Mouse (Mus musculus): ENCODE measurements around the gene Map7d2.
"Not testable (repeated sequence)": the region's sequence is repeated elsewhere in the genome, so short reads cannot be mapped to it uniquely, and the experiment has no call there.

The Map7d2 gene

GRCm38 (mm10) chrX:159414130-159414828, at the start of gene Map7d2:
Map7d2 (plus strand) TSS chrX:159414572.
- DNase-seq = peak; percentile 16

- DNase-seq = peak; percentile 84
Observed at GRCm38 (mm10) chrX:159371831-159372752, 42.3 kb upstream of the Map7d2 start, which contains the start of gene Eif1ax. Eif1ax (plus strand) TSS chrX:159372178.

GRCm38 (mm10) chrX:159372753-159373144, 41.6 kb upstream of the Map7d2 start:
- no peak for DNase-seq

DNA sequence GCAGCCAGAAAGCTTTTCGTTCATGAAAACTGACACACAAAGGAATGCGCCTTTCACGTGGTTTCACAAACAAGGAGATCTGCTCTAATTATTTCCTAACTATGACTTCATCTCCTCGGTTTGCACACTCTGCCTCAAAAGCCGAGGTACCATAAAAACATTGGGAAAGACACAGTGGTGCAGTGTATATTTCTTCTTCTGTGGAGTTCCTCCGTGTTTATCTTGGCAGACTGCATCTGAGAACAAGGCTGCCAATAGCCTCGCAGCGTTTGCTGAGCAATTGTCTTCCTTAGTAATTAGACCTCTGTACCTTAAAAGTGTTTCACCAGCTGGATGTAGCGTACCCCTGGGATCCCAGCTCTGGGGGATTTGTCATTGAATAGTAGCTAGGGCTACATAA, 27.3 kb upstream of the Map7d2 start:
- no peak for DNase-seq

DNA sequence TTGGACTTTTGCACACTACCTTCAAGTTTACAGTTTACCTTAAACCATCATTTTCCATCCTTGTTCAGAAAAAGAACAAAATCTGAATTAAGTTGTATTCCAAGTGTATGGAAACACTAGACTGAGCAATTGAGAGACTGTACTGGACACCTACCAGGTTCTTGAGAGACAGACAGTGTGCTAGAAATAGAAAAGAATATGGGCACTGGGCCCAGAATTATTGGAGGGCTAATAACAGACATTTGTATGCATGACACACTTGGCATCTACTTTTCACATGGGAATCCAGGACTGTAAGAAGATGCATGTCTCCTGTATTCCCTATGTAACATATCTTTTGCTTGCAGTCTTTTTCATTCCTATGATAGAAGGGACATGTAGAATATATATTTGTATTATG, 25.4 kb upstream of the Map7d2 start:
- DNase-seq = no peak

- DNase-seq = no peak
Observed at GRCm38 (mm10) chrX:159390347-159390962, 23.9 kb upstream of the Map7d2 start.

- no peak for DNase-seq
Observed at GRCm38 (mm10) chrX:159391239-159391638, 23.1 kb upstream of the Map7d2 start.

DNA sequence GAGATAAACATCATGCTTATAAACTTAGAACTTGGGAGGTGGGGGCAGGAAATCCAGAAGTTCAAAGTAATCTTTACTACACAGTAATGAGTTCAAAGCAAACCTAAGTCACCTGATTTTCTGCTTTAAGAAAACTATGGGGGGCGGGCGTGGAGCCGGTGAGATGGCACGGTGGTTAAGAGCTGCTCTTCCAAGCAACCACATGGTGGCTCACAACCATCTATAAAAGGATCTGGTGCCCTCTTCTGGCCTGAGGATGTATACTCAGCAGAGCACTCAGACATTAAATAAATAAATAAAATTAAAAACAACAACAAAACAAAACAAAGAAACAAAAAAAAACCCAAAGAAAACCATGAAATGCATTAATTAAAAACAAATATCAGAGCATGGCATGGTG, 5.1 kb upstream of the Map7d2 start:
- peak; percentile 43 for DNase-seq

GRCm38 (mm10) chrX:159414829-159415673, 679 bp downstream of the Map7d2 start:
- DNase-seq = peak; percentile 5

DNA sequence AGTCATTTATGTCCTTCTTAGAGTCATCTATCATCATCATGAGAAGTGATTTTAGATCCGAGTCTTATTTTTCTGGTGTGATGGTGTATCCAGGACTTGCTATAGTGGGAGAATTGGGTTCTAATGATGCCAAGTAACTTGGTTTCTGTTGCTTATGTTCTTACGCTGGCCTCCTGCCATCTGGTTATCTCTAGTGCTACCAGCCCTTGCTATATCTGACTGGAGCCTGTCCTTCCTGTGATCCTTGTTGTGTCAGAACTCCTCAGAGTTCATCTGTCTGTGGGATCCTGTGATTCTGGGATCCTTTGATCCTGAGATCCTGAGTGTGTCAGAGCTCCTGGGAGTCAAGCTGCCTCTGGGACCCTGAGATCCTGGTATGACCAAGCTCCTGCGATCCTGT, 16.1 kb downstream of the Map7d2 start:
- not testable (repeated sequence) for DNase-seq

- peak; percentile 64 for DNase-seq
Observed at GRCm38 (mm10) chrX:159442128-159442527, 27.8 kb downstream of the Map7d2 start.

- DNase-seq = no peak
Observed at GRCm38 (mm10) chrX:159447133-159447532, 32.8 kb downstream of the Map7d2 start.

DNA sequence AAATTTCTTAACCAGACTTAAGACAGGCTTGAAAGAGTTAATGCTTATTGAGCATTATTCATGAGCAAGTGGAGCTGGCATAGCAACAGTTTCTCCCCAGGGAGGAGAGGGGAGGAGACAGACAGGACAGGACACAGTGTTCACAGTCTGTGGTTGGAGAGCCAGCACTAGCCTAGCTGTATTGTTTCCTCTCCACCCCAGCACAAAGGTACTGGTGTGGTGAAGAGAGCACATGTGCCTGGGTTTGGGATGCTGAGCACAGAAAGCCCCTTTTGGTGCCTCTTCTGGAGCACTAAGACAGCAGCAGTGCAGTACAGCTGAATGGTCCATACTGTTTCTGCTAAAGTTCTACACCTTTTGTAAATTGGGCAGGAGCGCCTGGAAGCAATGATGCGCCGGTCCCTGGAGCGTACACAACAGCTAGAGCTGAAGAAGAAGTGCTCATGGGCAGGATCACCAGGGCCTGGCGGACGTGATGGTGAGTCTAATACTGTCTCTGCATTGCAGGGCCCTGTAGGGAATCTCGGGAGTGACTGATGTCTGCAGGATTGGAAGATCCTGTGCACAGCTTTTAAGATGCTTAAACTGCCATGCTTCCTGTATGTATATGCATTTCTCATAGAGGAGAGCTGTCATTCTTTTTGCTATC, 44.8 kb downstream of the Map7d2 start:
- DNase-seq = no peak

DNA sequence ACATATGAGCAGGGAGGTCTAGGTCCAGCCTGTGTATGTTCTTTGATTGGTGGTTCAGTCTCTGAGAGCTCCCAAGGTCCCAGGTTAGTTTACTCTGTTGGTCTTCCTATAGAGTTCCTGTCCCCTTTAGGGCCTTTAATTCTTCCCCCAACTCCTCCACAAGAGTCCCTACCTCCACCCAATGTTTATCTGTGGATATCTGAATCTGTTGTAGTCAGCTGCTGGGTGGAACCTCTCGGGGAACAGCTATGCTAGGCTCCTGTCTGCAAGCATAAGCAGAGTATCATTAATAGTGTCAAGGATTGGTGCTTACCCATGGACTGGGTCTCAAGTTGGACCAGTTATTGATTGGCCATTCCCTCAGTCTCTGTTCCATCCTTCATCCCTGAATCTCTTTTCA, 60.4 kb downstream of the Map7d2 start:
- DNase-seq = no peak

DNA sequence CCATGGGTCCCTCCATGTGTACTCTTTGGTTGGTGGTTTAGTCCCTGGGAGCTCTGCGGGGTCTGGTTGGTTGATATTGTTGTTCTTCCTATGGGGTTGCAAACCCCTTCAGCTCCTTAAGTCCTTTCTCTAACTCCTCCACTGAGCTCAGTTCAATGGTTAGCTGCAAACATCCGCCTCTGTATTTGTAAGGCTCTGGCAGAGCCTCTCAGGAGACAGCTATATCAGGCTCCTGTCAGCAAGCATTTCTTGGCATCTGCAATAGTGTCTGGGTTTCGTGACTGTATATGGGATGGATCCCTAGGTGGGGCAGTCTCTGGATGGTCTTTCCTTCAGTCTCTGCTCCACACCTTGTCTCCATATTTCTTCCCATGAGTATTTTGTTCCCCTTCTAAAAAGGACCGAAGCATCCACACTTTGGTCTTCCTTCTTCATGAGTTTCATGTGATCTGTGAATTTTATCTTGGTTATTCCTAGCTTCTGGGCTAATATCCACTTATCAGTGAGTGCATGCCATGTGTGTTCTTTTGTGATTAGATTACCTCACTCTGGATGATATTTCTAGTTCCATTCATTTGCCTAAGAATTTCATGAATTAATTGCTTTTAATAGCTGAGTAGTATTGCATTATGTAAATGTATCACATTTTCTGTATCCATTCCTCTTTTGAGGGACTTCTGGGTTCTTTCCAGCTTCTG, 64.0 kb downstream of the Map7d2 start:
- not testable (repeated sequence) for DNase-seq

DNA sequence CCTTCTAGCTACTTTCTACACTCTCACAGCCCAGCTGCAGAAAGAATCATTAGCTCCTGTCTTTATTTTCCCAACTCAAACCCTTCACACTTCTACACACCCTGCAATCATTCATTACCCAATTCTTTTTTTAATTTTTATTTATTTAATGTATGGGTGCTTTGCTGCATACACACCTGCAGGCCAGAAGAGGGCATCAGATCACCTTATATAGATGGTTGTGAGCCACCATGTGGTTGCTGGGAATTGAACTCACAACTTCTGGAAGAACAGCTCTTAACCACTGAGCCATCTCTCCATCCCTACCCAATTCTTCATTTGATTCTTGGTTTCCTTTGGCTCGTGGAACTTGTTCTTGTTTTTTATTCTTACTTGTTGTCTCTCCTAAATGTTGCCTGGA, 69.9 kb downstream of the Map7d2 start:
- DNase-seq = no peak

DNA sequence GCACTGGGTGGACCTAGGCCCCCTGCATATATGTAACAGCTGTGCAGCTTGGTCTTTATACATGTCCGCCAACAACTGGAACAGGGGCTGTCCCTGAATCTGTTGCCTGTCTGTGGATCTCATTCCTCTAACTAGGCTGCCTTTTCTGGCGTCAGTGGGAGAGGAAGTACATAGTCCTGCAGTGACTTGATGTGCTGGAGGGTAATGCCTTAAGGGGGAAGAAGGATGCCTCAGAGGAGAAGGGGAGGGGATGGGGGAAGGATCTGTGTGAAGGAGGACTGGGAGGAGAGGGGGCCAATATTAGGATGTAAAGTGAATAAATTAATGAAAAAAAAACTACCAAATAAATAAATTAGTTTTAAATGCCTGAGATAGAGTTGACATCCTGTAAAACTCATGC, 88.8 kb downstream of the Map7d2 start:
- DNase-seq = no peak

DNA sequence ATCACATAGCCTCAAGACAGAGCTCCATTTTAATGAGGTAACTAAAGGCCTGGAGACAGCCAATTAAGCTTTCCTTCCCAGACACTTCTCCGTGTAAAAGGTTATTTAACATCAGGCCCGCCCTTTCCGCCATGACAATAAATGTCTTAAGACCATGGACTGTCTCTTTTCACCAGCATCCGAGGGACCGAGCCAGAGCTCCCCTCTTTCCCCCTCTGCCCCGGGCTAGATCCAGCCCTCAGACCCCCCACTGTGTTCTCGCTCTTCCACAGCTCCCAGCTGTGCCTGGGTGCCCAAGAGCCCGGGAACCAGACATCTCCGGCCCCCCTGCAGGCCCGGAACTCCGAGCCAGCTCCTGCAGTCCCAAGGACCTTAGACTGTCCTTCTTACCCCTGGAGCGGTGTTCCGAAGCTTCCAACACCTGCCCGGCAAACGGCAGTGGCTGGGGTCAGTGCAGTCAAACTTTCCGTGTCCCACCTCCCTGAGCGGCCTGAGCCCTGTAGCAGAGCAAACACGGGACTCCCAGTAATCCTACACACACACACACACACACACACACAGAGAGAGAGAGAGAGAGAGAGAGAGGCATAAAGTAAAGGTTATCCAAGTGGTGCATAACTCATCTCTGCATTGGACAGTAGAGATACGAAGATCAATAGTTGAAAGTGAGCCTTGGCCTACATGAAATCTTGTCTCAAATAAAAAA, 94.1 kb downstream of the Map7d2 start:
- DNase-seq = no peak

- no peak for DNase-seq
Observed at GRCm38 (mm10) chrX:159509042-159509441, 94.7 kb downstream of the Map7d2 start.

GRCm38 (mm10) chrX:159509847-159510715, 95.7 kb downstream of the Map7d2 start:
- no peak for DNase-seq
